Mouse (Mus musculus) liver, postnatal 0 days (tissue): ENCODE data around the gene Pde6h. TPM values are rescaled to one million over a fixed set of nuclear protein-coding genes. Genes with fewer than 3 reads are reported as not detected.

Experiments used
- ATAC-seq: fragments of 200-750 bp; cut with Nextera tagmentation; 2 replicates; pipeline ENCODE4 v1.8.0; 2017; ENCODE audit warnings: mild to moderate bottlenecking, moderate library complexity
- DNase-seq: peaks from one replicate; pipeline ENCODE4 v3.0.0-alpha.2; 2016
- H3K27ac ChIP-seq: fragments of 300-500 bp; sonication (generic); 2 replicates; pipeline ENCODE4 v1.5.1; 2014; ENCODE audit warnings: antibody characterized with exemption, moderate library complexity, mild to moderate bottlenecking, low read depth
- H3K27me3 ChIP-seq: fragments of 300-500 bp; sonication (generic); 2 replicates; pipeline ENCODE4 v1.6.1; 2014; ENCODE audit warnings: low read length, control low read depth, mixed read lengths; ENCODE audit not compliant: insufficient read depth
- H3K36me3 ChIP-seq: fragments of 300-500 bp; sonication (generic); replicated peaks from 2 replicates; pipeline ENCODE4 v1.6.1; 2014; ENCODE audit warnings: mild to moderate bottlenecking, control low read depth, low read length, moderate library complexity, mixed read lengths; ENCODE audit not compliant: insufficient read depth
- H3K4me1 ChIP-seq: fragments of 300-500 bp; sonication (generic); 2 replicates; pipeline ENCODE4 v1.6.1; 2014; ENCODE audit warnings: antibody characterized with exemption, mild to moderate bottlenecking, control low read depth; ENCODE audit not compliant: insufficient read depth
- H3K4me2 ChIP-seq: fragments of 300-500 bp; sonication (generic); 2 replicates; pipeline ENCODE4 v1.6.1; 2014; ENCODE audit warnings: low read depth, mild to moderate bottlenecking, low read length, moderate library complexity, mixed read lengths
- H3K4me3 ChIP-seq: fragments of 300-500 bp; sonication (generic); 2 replicates; pipeline ENCODE4 v1.5.1; 2014; ENCODE audit warnings: low read depth, low read length
- H3K9ac ChIP-seq: fragments of 300-500 bp; sonication (generic); replicated peaks from 2 replicates; pipeline ENCODE4 v1.6.1; 2014; ENCODE audit warnings: mild to moderate bottlenecking, moderate library complexity
- H3K9me3 ChIP-seq: fragments of 300-500 bp; sonication (generic); 2 replicates; pipeline ENCODE4 v1.6.1; 2016; ENCODE audit warnings: mild to moderate bottlenecking, control low read depth, low read length, mixed read lengths
- CTCF ChIP-seq: sonication (generic); IDR thresholded peaks from 2 replicates; pipeline ENCODE4 v1.5.1; 2016; ENCODE audit warnings: antibody characterized with exemption, low read depth
- EP300 ChIP-seq: IDR thresholded peaks from 2 replicates; pipeline ENCODE4 v1.6.1; 2016; ENCODE audit warnings: antibody characterized with exemption, low read depth, mild to moderate bottlenecking
- WGBS: fragments of 180-500 bp; shearing (Covaris S2); extraction: QIAGEN DNeasy Blood & Tissue Kit; methylation state at CpG from one replicate; pipeline ENCODE4 v1.1.7; 2014; ENCODE audit not compliant: insufficient replicate concordance; 5-methylcytosine and 5-hydroxymethylcytosine counted together
- polyA plus RNA-seq: library from polyadenylated mRNA; unstranded; fragments of >200 nt; fragmentation: Nextera tagmentation; extraction: Ambion mirVana; gene quantifications from 2 replicates; pipeline ENCODE4 v1.2.1, GENCODE M21; 2015

The Pde6h gene
- polyA plus RNA-seq, 1 experiment from 2014 or later: 0.34 TPM

GRCm38 (mm10) chr6:136942280-136942679 lies 18.6 kb downstream of the Pde6h start:
- Histone ChIP-seq H3K4me1 (peaks cover 18% of the 10 kb centered on the region), H3K27ac (no peak overlapping the region), H3K36me3 (no peaks in the 10 kb centered on the region), H3K27me3 (no peaks in the 10 kb centered on the region), H3K4me3 (no peak overlapping the region), H3K9ac (no peak overlapping the region), H3K4me2 (no peak overlapping the region), H3K9me3 (no peaks in the 10 kb centered on the region)
- TF ChIP-seq EP300: no peak
- no peak for TF ChIP-seq CTCF
- ATAC-seq (no peak), DNase-seq (no peak)
- 65% methylated on average over 9 of the region's 9 CpGs for WGBS

- H3K27ac ChIP-seq: 0 out of 2 replicates have a peak overlapping the region, but pooled peaks have one; percentile 37
- no peak overlapping the region for H3K9ac ChIP-seq
- TF ChIP-seq EP300: no peak
- TF ChIP-seq CTCF: no peak
- H3K27me3 ChIP-seq: no peaks in the 10 kb centered on the region
- ATAC-seq (no peak), DNase-seq (no peak)
- no peak overlapping the region for H3K4me3 ChIP-seq
- H3K4me2 ChIP-seq: no peak overlapping the region
- H3K9me3 ChIP-seq: no peaks in the 10 kb centered on the region
- H3K4me1 ChIP-seq: peaks cover 18% of the 10 kb centered on the region
- no peaks in the 10 kb centered on the region for H3K36me3 ChIP-seq
Observed at GRCm38 (mm10) chr6:136943392-136943791, 19.8 kb downstream of the Pde6h start.

GRCm38 (mm10) chr6:136944511-136944910 lies 20.9 kb downstream of the Pde6h start:
- WGBS: 31% methylated on average over 8 of the region's 8 CpGs
- Histone ChIP-seq H3K36me3 (no peaks in the 10 kb centered on the region), H3K9me3 (no peaks in the 10 kb centered on the region), H3K27ac (peak overlapping the region; percentile 29; the same call in 1 of the 2 replicates), H3K4me2 (no peak overlapping the region), H3K27me3 (no peaks in the 10 kb centered on the region), H3K4me1 (peaks cover 18% of the 10 kb centered on the region), H3K9ac (no peak overlapping the region), H3K4me3 (no peak overlapping the region)
- ATAC-seq: no peak
- DNase-seq: no peak
- TF ChIP-seq EP300 (no peak), CTCF (no peak)

DNA sequence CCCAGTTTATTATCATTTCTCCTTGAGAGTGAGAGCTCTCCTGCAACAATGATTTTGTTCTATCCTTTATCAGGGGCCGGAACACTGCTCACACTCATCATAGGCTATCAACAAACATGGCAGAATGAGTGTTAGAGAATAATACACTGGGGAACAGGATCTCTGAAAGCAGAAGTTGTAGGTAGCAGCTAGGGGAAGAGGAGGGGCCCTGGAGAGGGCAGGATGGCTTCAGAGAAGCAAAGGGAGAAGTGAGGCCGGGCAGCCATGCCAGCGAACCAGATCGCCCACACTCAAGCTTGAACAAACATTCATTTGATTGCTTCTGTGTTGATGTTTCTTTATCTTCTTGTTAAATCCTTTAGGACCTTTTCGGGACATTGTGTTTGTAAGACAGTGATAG lies 22.6 kb downstream of the Pde6h start:
- H3K4me2 ChIP-seq: no peak overlapping the region
- H3K27me3 ChIP-seq: no peaks in the 10 kb centered on the region
- H3K4me3 ChIP-seq: no peak overlapping the region
- DNase-seq (peak; percentile 38), ATAC-seq (peak; percentile 24; the same call in 1 of the 2 replicates)
- H3K27ac ChIP-seq: peak overlapping the region; percentile 51; the same call in 1 of the 2 replicates
- 38% methylated on average over 5 of the region's 5 CpGs for WGBS
- no peaks in the 10 kb centered on the region for H3K9me3 ChIP-seq
- H3K9ac ChIP-seq: no peak overlapping the region
- H3K4me1 ChIP-seq: peaks cover 14% of the 10 kb centered on the region; the same call in 1 of the 2 replicates
- no peaks in the 10 kb centered on the region for H3K36me3 ChIP-seq
- no peak for TF ChIP-seq CTCF
- TF ChIP-seq EP300: no peak

DNA sequence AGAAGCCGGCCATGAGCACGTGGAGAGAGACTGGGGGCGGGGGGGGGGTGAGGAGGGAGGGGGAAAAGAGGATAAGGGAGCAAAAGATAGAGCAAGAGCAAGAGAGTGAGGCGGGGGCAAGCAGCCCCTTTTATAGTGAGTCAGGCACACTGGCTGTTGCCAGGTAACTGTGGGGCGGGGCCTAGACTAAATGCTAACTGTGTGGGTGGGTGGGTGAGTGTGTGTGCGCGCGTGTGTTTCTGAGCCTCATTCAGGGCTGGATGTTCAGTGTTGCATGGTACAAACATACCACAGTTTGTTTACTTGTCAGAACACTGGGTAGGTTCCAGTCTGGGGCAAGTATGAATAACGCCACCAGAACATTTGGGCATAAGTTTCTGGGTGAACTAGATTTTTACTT lies 23.3 kb downstream of the Pde6h start:
- H3K36me3 ChIP-seq: no peaks in the 10 kb centered on the region
- no peak overlapping the region for H3K27ac ChIP-seq
- no peak overlapping the region for H3K4me3 ChIP-seq
- H3K27me3 ChIP-seq: no peaks in the 10 kb centered on the region
- no peak overlapping the region for H3K4me2 ChIP-seq
- H3K9ac ChIP-seq: no peak overlapping the region
- peaks cover 14% of the 10 kb centered on the region; the same call in 1 of the 2 replicates for H3K4me1 ChIP-seq
- peak; percentile 32 for DNase-seq
- ATAC-seq: peak; percentile 70
- WGBS: 56% methylated on average over 9 of the region's 9 CpGs
- no peaks in the 10 kb centered on the region for H3K9me3 ChIP-seq
- TF ChIP-seq CTCF (no peak), EP300 (no peak)

- Histone ChIP-seq H3K9me3 (no peaks in the 10 kb centered on the region), H3K27me3 (no peaks in the 10 kb centered on the region), H3K4me3 (no peak overlapping the region), H3K4me2 (no peak overlapping the region), H3K4me1 (peaks cover 14% of the 10 kb centered on the region; the same call in 1 of the 2 replicates), H3K27ac (no peak overlapping the region), H3K9ac (no peak overlapping the region), H3K36me3 (no peaks in the 10 kb centered on the region)
- ATAC-seq (no peak), DNase-seq (no peak)
- TF ChIP-seq CTCF (no peak), EP300 (no peak)
- WGBS: 72% methylated on average over 4 of the region's 4 CpGs
Observed at GRCm38 (mm10) chr6:136947716-136948115, 24.1 kb downstream of the Pde6h start.

GRCm38 (mm10) chr6:136950171-136950570 lies 26.5 kb downstream of the Pde6h start:
- Histone ChIP-seq H3K4me2 (no peak overlapping the region), H3K4me3 (no peak overlapping the region), H3K27ac (no peak overlapping the region), H3K4me1 (peaks cover 9% of the 10 kb centered on the region; the same call in 1 of the 2 replicates), H3K27me3 (no peaks in the 10 kb centered on the region), H3K9me3 (no peaks in the 10 kb centered on the region), H3K9ac (no peak overlapping the region), H3K36me3 (no peaks in the 10 kb centered on the region)
- ATAC-seq (no peak), DNase-seq (no peak)
- no peak for TF ChIP-seq CTCF
- no peak for TF ChIP-seq EP300
- WGBS: 82% methylated on average over 2 of the region's 2 CpGs
